Mouse (Mus musculus): Measurements from ENCODE around the gene Kcnma1.

DNA sequence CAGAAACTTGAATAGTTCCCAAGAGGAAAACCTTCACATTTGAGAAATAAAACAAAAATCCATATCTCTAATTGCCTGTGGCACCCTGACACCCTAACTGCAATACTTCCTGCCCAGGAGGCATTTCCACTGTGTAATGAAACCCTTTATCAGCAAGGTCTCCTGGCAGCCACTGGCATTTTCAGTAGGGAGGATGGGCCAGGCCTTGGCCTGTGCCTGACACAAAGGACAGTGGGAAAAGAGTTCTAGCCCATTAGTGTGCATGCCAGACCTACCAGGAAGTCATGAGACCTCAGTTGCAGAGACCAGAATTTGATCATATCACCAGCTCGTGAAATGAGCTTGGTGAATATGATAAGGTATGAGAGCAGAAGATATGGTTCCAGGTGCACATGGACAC lies 488.4 kb downstream of the Kcnma1 start:
- TF ChIP-seq HCFC1 (IDR thresholded peaks at IDR 0.05; ENCODE audit: borderline replicate concordance, insufficient read depth, low read length): no peak
- no peak for TF ChIP-seq MAFK (IDR thresholded peaks at IDR 0.05; ENCODE audit: insufficient read depth, low read depth, low read length)

Data from ES-E14 (cell line).